Mouse (Mus musculus) left cerebral cortex, postnatal 14 days (tissue): ENCODE results near the gene Cmya5. TPM values are rescaled to one million over a fixed set of nuclear protein-coding genes. Genes with fewer than 3 reads are reported as not detected.
"Not testable (repeated sequence)": the region's sequence is repeated elsewhere in the genome, so short reads cannot be mapped to it uniquely, and the experiment has no call there.

Source experiments
- DNase-seq, 2 experiments: peaks; one replicate each; pipeline ENCODE4 v3.0.0; 2021 to 2022; ENCODE audit warnings: low spot score in 2 of 2, mixed read lengths in 1 of 2
- intact Hi-C: fragments of 180-260 bp; cut with DNase I; formaldehyde crosslinking; loops from one replicate; pipeline ENCODE4 v1.15.1; 2025
- total RNA-seq, 2 experiments: library from RNA; stranded (reverse); gene quantifications; 2 replicates each; pipeline ENCODE4 v1.2.3; 2021

The Cmya5 gene
- total RNA-seq, 2 experiments from 2014 or later: 2.2 to 2.8 TPM

- DNase-seq: no peak
- intact Hi-C loops: no loop called here
These were observed 13.8 kb downstream of the Cmya5 start for GRCm38 (mm10) chr13:93130674-93131073.

- DNase-seq: peak in 1 of 2 experiments; percentile 30
- intact Hi-C loops: no loop called here
These were observed 15.6 kb downstream of the Cmya5 start for GRCm38 (mm10) chr13:93128961-93129360.

DNA sequence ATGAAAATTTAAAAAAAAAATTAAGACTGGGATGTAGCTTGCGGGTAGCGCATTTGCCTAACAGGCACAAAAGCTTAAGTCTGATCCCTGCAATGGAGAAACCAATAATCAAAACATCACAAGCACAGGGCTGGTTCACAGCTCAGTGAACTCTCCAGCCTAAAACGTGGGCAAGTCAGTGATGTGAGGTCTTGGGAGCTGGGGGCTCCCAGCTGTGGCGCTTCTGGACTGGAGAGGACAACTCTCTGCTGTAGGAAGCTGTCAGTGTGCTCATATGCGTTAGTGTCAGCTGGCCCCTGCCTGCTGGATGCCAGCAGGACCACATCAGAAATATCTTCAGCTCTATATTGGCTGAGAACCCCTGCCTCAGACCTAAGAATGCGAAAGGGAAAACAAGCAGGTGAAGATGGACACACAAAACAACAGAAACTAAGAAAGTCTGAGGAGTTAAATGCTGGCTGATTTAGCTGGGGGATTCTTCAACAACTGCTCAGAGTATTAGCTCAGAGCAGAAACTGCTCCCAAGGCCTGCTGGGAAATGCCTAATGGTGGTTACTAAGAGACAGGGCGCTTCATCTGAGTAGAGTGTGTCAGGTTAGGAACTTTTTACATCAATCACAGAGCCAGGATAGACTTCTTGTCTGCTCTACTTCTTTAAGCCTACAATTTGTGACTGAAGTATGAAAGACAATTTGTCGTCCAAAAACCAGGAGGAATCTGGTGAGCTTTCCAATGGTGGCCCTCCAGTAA, 16.2 kb downstream of the Cmya5 start:
- DNase-seq: no peak
- intact Hi-C loops: no loop called here

DNA sequence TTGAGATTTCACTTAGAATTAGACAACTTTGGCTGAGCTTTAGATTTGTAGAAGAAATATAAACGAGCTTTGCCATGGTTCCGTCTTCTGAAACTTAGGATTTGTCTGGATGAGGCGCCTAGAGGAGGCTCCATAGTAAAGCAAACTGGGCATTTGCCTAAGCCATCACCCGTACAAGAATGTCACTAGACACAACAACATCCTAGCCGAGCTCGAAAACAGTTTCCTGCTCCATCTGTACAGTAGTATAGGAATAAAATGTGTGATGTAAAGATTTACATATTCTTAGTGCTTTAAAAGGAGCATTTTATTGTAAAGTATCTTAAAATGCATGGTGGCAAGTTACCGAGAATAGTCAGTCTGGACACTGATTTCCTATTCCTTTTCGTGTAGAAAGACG, 22.2 kb downstream of the Cmya5 start:
- DNase-seq: no peak
- intact Hi-C loops: no loop called here

GRCm38 (mm10) chr13:93117241-93117640, 27.3 kb downstream of the Cmya5 start:
- DNase-seq: no peak
- intact Hi-C loops: no loop called here

DNA sequence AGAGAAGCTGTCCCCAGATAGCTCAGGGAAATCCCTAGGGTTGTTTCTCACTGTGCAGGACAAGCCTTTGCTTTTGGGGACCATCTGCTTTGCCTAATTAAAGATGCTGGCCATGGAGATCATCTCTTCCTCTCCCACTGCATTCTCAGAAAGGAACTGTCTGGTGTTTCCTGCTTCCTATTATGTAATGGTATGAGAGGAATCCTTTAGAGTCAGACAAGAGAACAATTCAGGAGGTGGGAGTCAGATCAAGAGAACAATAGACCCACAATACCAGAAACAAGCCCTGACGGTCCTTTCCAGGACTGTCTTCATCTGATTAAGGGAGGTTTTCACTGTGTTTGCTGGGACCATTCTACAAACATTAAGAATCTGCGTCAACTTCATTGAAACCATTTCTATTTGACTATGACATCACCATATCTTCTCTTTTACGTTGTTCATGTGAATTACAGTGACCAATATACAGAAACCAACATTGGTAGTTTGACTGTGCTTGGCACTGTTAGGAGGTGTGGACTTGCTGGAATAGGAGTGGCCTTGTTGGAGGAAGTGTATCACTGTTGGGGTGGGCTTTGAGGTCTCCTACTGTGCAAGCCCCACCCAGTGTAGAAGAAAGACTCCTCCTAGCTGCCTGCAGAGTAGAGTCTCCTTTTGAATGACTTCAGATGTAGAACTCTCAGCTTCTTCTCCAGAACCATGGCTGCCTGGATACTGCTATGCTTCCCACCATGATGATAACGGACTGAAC, 42.0 kb downstream of the Cmya5 start:
- intact Hi-C loops: no loop called here
- no peak for DNase-seq

GRCm38 (mm10) chr13:93098596-93098995, 45.9 kb downstream of the Cmya5 start:
- intact Hi-C loops: loop anchor here (10.0 kb wide), 1 partner anchor 206 kb away; no protein-coding TSS in a partner anchor
- no peak for DNase-seq

- intact Hi-C loops: loop anchor here (10.0 kb wide), 1 partner anchor 208 kb away; no protein-coding TSS in a partner anchor
These were observed 47.9 kb downstream of the Cmya5 start for GRCm38 (mm10) chr13:93096643-93097042.

DNA sequence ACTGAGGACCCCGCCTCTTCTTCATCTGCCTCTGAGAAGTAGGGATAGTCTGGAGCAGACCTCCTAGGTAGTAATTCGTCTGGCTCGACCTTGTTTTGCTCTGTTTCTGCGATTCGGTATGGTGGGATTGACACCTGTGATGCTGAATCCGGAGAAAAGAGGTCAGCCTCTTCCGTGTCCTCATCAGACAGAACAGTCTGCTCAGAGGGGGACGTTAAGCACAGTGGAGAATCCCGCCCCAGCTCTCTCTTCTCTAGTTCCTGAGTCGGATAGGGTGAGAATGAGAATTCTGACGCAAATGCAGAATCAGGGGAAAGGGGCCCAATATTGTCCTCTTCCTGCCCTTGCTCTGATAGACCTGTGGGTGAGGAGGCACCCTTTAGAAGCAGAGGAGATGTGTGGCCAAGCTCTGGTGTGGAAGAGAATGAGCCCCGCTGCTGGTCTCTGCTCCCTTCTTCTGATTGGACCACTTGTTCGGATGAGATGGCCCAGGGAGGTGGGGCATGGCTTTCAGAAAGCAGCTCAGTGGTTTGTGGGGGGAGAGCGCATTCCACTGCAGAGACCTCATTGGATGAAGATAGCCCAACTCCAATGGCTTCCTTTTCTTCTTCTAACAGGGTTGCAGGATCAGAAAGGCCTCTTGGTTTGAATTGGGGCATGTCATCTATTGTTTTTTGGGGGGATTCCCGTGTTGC, 49.3 kb downstream of the Cmya5 start:
- DNase-seq: no peak
- intact Hi-C loops: loop anchor here (10.0 kb wide), 1 partner anchor 210 kb away; no protein-coding TSS in a partner anchor

More at GRCm38 (mm10) chr13:93096643-93097042, 47.9 kb downstream of the Cmya5 start:
- no peak for DNase-seq

DNA sequence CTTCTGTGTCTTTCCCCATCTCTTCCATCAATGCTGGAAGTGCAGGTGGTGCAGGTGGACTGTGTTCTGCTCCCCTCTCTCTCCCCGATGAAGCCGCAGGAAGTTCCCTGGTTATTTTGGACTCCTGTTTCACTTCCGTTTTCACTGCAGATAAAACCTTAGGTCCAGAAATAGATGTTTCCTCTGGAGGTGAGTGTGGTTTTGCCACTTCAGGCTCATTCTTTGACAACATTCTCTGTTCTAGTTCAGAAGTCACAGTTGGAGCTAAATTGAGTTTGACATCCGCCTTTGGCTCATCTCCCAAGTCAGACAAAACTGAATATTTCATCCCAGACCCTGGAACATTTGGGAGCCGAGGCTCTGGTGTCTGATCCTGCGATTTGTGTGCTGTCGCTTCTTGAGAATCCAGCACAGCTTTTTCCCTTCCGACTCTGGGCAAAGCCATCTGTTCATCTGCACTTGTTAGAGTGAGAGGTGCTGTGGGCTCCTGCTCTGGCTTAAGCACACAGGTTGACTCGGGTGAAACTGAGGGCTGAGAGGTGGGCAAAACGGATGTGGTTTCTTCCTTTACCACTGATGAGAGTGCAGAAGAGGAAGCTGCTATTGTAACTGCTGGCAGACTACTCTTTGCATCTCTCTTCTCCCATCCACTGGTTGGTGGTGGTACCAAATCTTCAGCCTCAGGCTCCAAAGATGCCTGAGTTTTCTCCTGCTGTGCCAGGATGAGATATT, 50.2 kb downstream of the Cmya5 start:
- DNase-seq: no peak
- intact Hi-C loops: loop anchor here (10.0 kb wide), 1 partner anchor 210 kb away; no protein-coding TSS in a partner anchor

DNA sequence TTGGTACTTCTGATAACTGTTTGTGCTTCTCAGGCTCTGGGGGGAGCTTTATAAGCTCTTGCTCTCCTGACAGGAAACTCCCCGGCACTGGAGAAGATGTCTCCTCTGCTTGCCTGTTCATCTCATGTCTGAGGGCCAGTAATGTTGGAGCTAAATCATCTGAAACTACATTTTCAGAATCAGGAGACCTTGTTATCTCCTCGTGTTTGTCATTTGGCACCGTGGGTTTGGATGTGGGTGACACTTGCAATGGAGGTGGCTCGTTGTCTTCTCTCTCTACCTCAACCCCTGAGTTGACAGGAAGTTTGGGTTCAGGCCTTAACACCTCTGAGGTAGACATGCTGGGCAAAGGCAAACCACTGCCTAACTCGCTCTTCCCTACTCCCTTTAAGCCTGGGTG, 50.8 kb downstream of the Cmya5 start:
- intact Hi-C loops: loop anchor here (10.0 kb wide), 1 partner anchor 211 kb away; no protein-coding TSS in a partner anchor
- DNase-seq: no peak

DNA sequence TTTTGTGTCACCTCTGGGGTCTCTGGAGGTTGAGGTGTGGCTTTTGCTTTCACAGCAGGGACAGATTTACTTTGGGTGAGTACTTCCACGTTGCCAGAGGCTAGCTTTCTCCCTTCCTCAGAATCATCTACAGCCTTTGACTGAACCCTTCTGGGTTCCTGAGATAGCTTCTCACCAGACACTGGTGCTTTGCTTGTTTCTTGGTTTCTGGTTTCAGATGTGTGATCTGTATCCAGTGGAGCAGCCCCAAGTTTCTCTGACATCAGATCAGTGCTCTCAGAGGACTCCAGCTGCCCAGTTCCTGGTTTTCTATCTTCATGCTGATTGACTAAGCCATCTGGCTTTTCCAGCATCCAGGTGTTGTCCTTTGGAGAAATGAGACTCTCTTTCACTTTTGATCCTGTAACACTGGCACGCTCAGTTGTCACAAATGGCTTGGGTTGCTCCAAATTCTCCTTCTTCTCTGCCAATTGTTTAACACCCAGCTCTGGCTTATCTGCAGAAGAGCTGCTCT, 51.6 kb downstream of the Cmya5 start:
- intact Hi-C loops: loop anchor here (10.0 kb wide), 1 partner anchor 212 kb away; no protein-coding TSS in a partner anchor
- DNase-seq: no peak

DNA sequence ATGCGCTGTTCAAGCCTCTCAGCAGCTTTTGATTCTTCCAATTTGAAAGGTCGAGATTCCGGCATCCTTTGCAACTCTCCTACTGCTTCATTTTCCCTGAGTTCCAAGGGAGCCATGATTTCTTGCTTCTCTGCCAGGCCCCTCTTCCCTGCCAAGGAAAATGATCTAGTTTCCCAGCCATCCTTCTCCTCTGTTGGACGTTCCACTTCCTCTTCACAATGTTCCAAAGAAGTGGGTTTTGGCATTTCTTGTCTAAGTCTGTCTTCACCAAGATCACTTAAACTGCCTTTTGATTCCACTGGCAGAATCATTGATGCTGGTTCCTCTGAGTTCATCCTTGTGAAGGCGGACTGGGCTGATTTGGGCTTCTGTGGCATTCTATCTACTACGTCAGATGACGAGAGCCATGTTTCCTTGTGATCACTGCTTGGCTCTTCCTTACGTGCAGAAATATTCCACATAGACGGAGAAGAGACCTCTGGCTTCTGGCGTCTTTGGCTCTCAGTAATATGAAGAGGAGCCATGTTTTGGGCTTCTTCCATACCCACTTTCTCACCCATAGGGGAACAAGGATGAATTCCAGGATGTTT, 52.6 kb downstream of the Cmya5 start:
- intact Hi-C loops: loop anchor here (10.0 kb wide), 1 partner anchor 213 kb away; no protein-coding TSS in a partner anchor
- DNase-seq: no peak

- no peak for DNase-seq
- intact Hi-C loops: loop anchor here (10.0 kb wide), 1 partner anchor 214 kb away; no protein-coding TSS in a partner anchor
These were observed 53.3 kb downstream of the Cmya5 start for GRCm38 (mm10) chr13:93091176-93091575.

GRCm38 (mm10) chr13:93089481-93089880, 55.0 kb downstream of the Cmya5 start:
- intact Hi-C loops: no loop called here
- no peak for DNase-seq

DNA sequence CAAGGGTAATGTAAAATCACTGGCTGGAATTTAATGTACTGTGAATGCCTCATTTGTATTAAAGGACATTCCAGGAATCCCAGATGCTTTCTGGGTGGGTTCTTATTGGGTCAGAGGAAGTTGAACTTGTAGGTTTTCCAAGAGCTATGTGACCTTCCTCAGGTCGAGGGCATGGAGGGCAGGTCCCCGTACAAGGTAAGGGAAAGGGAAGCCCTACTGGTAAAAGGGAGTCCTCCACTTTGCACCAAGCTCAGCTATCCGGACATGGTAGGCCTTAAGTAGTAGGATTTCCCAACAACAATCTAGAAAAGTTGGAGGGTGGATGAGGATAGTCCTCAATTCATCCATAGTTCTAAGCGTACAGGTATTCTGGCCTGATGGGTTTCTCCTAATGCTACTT, 58.8 kb downstream of the Cmya5 start:
- DNase-seq: no peak
- intact Hi-C loops: no loop called here

- intact Hi-C loops, DNase-seq: not testable (repeated sequence)
These were observed 62.2 kb downstream of the Cmya5 start for GRCm38 (mm10) chr13:93082324-93082723.

DNA sequence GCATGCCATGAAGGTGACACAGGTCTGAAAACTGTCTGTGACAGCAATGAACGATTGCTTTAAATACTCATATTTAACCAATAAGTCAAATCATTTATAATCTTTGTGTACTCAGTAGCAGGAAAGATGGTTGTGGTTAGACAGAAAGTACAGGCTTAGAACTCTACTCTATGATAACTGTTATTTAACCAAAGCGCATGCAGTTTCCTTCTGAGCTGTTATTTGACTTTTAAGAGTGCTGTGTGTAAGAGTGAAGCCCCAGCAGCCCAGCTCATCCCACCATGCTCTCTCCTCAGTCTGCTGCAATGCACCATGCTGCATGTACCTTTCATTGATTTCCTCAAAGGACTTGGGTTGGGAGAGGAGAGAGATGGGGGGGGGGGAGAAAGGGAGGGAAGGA, 63.7 kb downstream of the Cmya5 start:
- DNase-seq: no peak
- intact Hi-C loops: no loop called here
